Mouse (Mus musculus) embryonic facial prominence, embryonic 13.5 days (tissue): ENCODE results near the gene Prl3a1. TPM values are rescaled to one million over a fixed set of nuclear protein-coding genes. Genes with fewer than 3 reads are reported as not detected.

Source experiments
- ATAC-seq: fragments of 200-750 bp; cut with Nextera tagmentation; 2 replicates; pipeline ENCODE4 v1.8.0; 2017; ENCODE audit warnings: low read depth; ENCODE audit not compliant: insufficient number of reproducible peaks, insufficient read depth, low FRiP score, low TSS enrichment
- H3K27ac ChIP-seq: fragments of 300-500 bp; sonication (generic); 2 replicates; pipeline ENCODE4 v1.5.1; 2015; ENCODE audit warnings: moderate library complexity, mild to moderate bottlenecking, inconsistent platforms
- H3K27me3 ChIP-seq: fragments of 300-500 bp; sonication (generic); 2 replicates; pipeline ENCODE4 v1.6.1; 2015; ENCODE audit warnings: mild to moderate bottlenecking, inconsistent platforms
- H3K36me3 ChIP-seq: fragments of 300-500 bp; sonication (generic); 2 replicates; pipeline ENCODE4 v1.6.1; 2015; ENCODE audit warnings: mild to moderate bottlenecking, inconsistent platforms
- H3K4me1 ChIP-seq: fragments of 300-500 bp; sonication (generic); 2 replicates; pipeline ENCODE4 v1.6.1; 2015; ENCODE audit warnings: inconsistent platforms
- H3K4me2 ChIP-seq: fragments of 300-500 bp; sonication (generic); 2 replicates; pipeline ENCODE4 v1.6.1; 2015; ENCODE audit warnings: moderate library complexity, mild to moderate bottlenecking, inconsistent platforms
- H3K4me3 ChIP-seq: fragments of 300-500 bp; sonication (generic); 2 replicates; pipeline ENCODE4 v1.5.1; 2015; ENCODE audit warnings: mild to moderate bottlenecking, inconsistent platforms
- H3K9ac ChIP-seq: fragments of 300-500 bp; sonication (generic); 2 replicates; pipeline ENCODE4 v1.6.1; 2015; ENCODE audit warnings: mild to moderate bottlenecking, inconsistent platforms
- H3K9me3 ChIP-seq: fragments of 300-500 bp; sonication (generic); 2 replicates; pipeline ENCODE4 v1.6.1; 2016; ENCODE audit warnings: inconsistent platforms
- WGBS: fragments of 180-500 bp; shearing (Covaris S2); methylation state at CpG from one replicate; pipeline ENCODE4 v1.1.7; 2015; ENCODE audit warnings: mixed read lengths; 5-methylcytosine and 5-hydroxymethylcytosine counted together
- polyA plus RNA-seq: library from polyadenylated mRNA; unstranded; fragments of >200 nt; fragmentation: Nextera tagmentation; extraction: Ambion mirVana; gene quantifications from 2 replicates; pipeline ENCODE4 v1.2.1, GENCODE M21; 2015

Prl3a1 gene
- polyA plus RNA-seq, result not detected in 2 replicates

GRCm38 (mm10) chr13:27259136-27259535, at the start of gene Prl3a1:
Gene Prl3a1, plus strand, starts transcription at chr13:27259436.
- H3K4me1 ChIP-seq, result no peaks in the 10 kb centered on the region
- ATAC-seq, result no peak
- no peak within 1 kb of the TSS for H3K4me2 ChIP-seq
- no peak within 1 kb of the TSS for H3K4me3 ChIP-seq
- H3K36me3 ChIP-seq, result no peaks in the 10 kb centered on the region
- no peaks in the 10 kb centered on the region for H3K9me3 ChIP-seq
- H3K9ac ChIP-seq, result no peak within 1 kb of the TSS
- WGBS, result 86% methylated on average over 4 of the region's 4 CpGs
- H3K27ac ChIP-seq, result no peak within 1 kb of the TSS
- H3K27me3 ChIP-seq, result no peaks in the 10 kb centered on the region

GRCm38 (mm10) chr13:27241547-27241946, 17.7 kb upstream of the Prl3a1 start, which contains the start of gene Prl3b1:
Gene Prl3b1, plus strand, starts transcription at chr13:27241847.
- H3K36me3 ChIP-seq, result no peaks in the 10 kb centered on the region
- ATAC-seq, result no peak
- 91% methylated on average over 1 of the region's 1 CpGs for WGBS

GRCm38 (mm10) chr13:27312334-27313225, 53.3 kb downstream of the Prl3a1 start, which contains the start of gene Prl6a1:
Gene Prl6a1, plus strand, starts transcription at chr13:27312627.
- Histone ChIP-seq H3K4me1 (no peaks in the 10 kb centered on the region), H3K27ac (no peak within 1 kb of the TSS), H3K9me3 (no peaks in the 10 kb centered on the region), H3K36me3 (no peaks in the 10 kb centered on the region), H3K27me3 (no peaks in the 10 kb centered on the region), H3K9ac (no peak within 1 kb of the TSS), H3K4me3 (no peak within 1 kb of the TSS), H3K4me2 (no peak within 1 kb of the TSS)
- WGBS, result 75% methylated on average over 7 of the region's 7 CpGs
- ATAC-seq, result no peak

More at GRCm38 (mm10) chr13:27241547-27241946, 17.7 kb upstream of the Prl3a1 start, which contains the start of gene Prl3b1:
- H3K4me3 ChIP-seq, result no peak within 1 kb of the TSS
- H3K27me3 ChIP-seq, result no peaks in the 10 kb centered on the region
- no peak within 1 kb of the TSS for H3K9ac ChIP-seq
- no peaks in the 10 kb centered on the region for H3K4me1 ChIP-seq
- no peaks in the 10 kb centered on the region for H3K9me3 ChIP-seq
- H3K4me2 ChIP-seq, result no peak within 1 kb of the TSS
- H3K27ac ChIP-seq, result no peak within 1 kb of the TSS

Other genes starting within 250 kb of the Prl3a1 start
- gene Prl, start 201.9 kb upstream of the Prl3a1 start, polyA plus RNA-seq, result not detected in 2 replicates
- gene Prl3d1, start 165.2 kb upstream of the Prl3a1 start, polyA plus RNA-seq, result not detected in 2 replicates
- gene Prl3d2, start 137.7 kb upstream of the Prl3a1 start, polyA plus RNA-seq, result not detected in 2 replicates
- not detected in 2 replicates for gene Prl3d3, start 102.6 kb upstream of the Prl3a1 start, polyA plus RNA-seq
- gene Prl3c1, start 62.8 kb upstream of the Prl3a1 start, polyA plus RNA-seq, result not detected in 2 replicates
- gene Prl3b1, start 17.6 kb upstream of the Prl3a1 start, polyA plus RNA-seq, result not detected in 2 replicates
- not detected in 2 replicates for gene Prl6a1, start 53.2 kb downstream of the Prl3a1 start, polyA plus RNA-seq
- gene Prl8a2, start 86.2 kb downstream of the Prl3a1 start, polyA plus RNA-seq, result not detected in 2 replicates
- not detected in 2 replicates for gene Prl2b1, start 131.4 kb downstream of the Prl3a1 start, polyA plus RNA-seq
- gene Prl8a6, start 179.3 kb downstream of the Prl3a1 start, polyA plus RNA-seq, result not detected in 2 replicates